Mouse (Mus musculus): Measurements from ENCODE around the gene Gm17606.

Gene Gm17606

GRCm38 (mm10) chr14:54660009-54660408 is 19.3 kb downstream of the Gm17606 start:
- DNase-seq (ENCODE audit: low spot score) = no peak

DNA sequence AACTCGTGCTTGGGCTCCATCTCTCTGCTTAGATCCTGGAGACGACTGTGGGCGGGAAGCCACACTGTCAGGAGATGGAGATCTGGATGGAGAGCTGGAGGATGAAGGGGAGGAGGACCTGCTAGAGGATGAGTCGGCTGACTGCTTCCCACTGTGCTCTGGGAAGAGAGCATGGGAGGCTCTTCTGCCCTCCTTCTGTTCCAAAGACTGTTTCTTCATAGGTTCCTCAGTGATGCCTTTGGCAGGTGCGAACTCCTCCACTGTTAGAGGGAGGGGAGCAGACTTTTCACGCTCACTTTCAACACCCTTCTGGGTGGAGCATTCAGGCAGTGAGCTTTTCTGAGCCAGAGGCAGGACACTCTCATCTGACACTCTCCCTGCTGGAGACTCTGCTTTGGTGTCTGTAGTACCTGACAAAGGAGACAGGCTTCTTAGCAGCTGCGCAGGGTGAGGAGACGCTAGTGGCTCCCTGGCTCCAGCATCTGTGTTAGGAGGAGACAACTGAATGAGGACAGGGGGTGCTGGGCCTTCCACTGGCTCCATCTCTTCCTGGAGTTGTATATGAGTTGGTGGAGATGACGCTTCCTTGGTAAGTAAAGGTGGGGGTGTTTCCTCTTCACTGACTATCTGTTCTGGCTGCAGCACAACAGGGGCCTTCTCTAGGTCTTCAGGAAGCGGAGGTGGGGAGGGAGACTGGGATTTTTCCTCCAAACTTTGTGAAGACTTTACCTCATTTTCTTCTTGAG is 23.9 kb downstream of the Gm17606 start:
- DNase-seq (ENCODE audit: low spot score) = no peak

- no peak for DNase-seq (ENCODE audit: low spot score)
Measured at GRCm38 (mm10) chr14:54669381-54669780, 28.6 kb downstream of the Gm17606 start.

DNA sequence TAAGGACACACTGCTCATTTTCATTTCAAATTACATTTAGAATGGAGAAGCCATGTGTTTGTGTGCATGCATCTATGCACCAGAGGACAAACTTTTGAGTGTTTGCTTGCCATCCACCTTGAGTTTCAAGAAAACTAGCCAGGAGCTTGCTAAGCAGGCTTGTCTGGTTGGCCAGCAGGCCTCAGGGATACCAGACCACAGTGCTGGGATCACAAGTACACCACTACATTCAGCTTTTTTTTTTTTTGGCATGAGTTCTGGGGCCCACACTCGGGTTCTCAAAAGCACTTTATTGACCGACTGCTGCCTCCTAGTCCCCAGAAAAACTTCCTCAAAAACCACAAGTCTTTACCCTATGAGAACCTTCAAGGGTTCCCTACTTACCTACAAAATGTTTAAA is 33.6 kb downstream of the Gm17606 start:
- no peak for DNase-seq (ENCODE audit: low spot score)

DNA sequence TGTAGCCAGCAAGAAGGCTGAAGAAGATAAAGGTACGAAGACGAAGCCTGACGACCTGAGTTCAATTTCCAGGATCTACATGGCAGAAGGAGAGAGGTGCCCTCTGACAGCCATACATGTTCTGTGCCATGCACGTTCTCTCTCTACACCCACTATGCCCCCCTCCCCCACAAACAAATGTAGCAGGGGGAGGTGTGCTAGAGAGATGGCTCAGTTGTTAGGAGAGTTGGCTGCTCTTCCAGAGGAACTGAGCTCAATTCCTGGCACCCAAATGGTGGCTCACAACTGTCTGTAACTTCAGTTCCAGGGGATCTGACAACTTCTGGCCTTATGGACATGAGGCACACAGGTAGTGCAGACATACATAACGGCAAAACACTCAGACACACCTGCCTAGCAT is 35.5 kb downstream of the Gm17606 start:
- no peak for DNase-seq (ENCODE audit: low spot score)

GRCm38 (mm10) chr14:54678657-54679304 is 38.0 kb downstream of the Gm17606 start:
- DNase-seq (ENCODE audit: low spot score) = no peak

DNA sequence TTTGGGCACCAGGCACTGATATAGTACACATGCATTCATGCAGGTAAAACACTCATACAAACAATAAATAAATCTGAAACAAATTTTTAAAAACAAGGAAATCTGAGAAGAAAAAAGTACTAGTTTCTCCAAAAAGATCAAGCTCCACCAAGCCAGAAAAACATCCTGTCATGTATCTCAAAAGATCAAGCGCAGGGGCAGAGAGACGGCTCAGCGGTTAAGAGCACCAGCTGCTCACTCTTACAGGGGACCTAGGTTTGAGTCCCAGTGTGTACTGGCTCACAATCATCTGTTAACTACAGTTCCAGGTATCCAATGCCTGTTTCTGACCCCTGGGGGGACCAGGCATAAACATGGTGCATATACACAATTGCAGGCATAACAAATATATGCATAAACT is 41.6 kb downstream of the Gm17606 start:
- DNase-seq (ENCODE audit: low spot score) = no peak

DNA sequence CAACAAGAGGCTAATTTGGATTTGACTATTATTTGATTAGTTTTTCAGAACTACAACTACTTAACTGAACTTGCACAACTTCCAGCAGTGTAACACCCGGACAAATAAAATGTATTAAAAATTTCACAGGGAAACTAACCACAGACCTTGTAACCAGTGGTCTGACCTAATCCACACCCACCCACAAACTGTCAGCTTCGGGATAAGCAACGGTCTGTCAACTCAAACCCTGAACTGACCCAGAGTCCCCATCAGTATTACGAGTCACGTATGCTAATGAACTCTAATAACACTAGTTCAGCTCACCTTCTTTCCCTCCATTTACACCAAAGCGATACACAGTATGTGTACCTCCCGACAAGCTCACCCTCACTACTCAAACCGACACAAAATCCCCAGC is 44.7 kb downstream of the Gm17606 start:
- DNase-seq (ENCODE audit: low spot score) = no peak

- DNase-seq (ENCODE audit: low spot score) = no peak
Measured at GRCm38 (mm10) chr14:54686063-54686521, 45.3 kb downstream of the Gm17606 start, which contains the start of gene 1700123O20Rik. Gene 1700123O20Rik, plus strand, starts transcription at chr14:54686216.

GRCm38 (mm10) chr14:54686522-54687143 is 45.9 kb downstream of the Gm17606 start, which contains the start of gene Acin1:
Gene Acin1, minus strand, starts transcription at chr14:54686931.
- DNase-seq (ENCODE audit: low spot score) = peak; percentile 100

- no peak for DNase-seq (ENCODE audit: low spot score)
Measured at GRCm38 (mm10) chr14:54687251-54687650, 46.5 kb downstream of the Gm17606 start.

- DNase-seq (ENCODE audit: low spot score) = no peak
Measured at GRCm38 (mm10) chr14:54695042-54695441, 54.3 kb downstream of the Gm17606 start.

- no peak for DNase-seq (ENCODE audit: low spot score)
Measured at GRCm38 (mm10) chr14:54696752-54697151, 56.0 kb downstream of the Gm17606 start.

Measured in layer of hippocampus, adult 9-10 months (tissue).